Mouse (Mus musculus): ENCODE data around the gene Sdhaf1.

- TF ChIP-seq CTCF (IDR thresholded peaks at IDR 0.05; ENCODE audit: control insufficient read depth, insufficient read depth, insufficient replicate concordance, low read depth, low read length) = no peak
- TF ChIP-seq POLR2A (IDR thresholded peaks at IDR 0.05; ENCODE audit: control insufficient read depth, low read depth, low read length) = no peak
Observed at GRCm38 (mm10) chr7:30339432-30340109, 15.9 kb upstream of the Sdhaf1 start.
